Mouse (Mus musculus) pancreas, adult 10 weeks (tissue): Measurements from ENCODE around the gene Kcne4. TPM values are rescaled to one million over a fixed set of nuclear protein-coding genes. Genes with fewer than 3 reads are reported as not detected.

ENCODE experiments used
- polyA plus RNA-seq: library from polyadenylated mRNA; stranded (reverse); fragments of 350-450 nt; fragmentation: Illumina TruSeq; extraction: RNeasy Lipid Tissue Mini Kit (QIAGEN cat#74804); gene quantifications from one replicate; pipeline ENCODE4 v1.2.3, GENCODE M21; 2015; ENCODE audit warnings: low read depth, low replicate concordance; ENCODE audit not compliant: insufficient read depth

Kcne4 gene
- 1.2 TPM for polyA plus RNA-seq

GRCm38 (mm10) chr1:78816639-78817038 lies at the start of gene Kcne4:
Kcne4 (plus strand) TSS chr1:78816758.

Other genes with a start within 250 kb of the Kcne4 start
- gene Acsl3, start 158.9 kb upstream of the Kcne4 start, polyA plus RNA-seq, result 2.7 TPM
- gene Utp14b, start 158.7 kb upstream of the Kcne4 start, polyA plus RNA-seq, result 0.63 TPM